Mouse (Mus musculus) right cerebral cortex, postnatal 14 days (tissue): ENCODE measurements around the gene Iqcf5.

ENCODE experiments used
- DNase-seq: peaks from one replicate; pipeline ENCODE4 v3.0.0; 2022

Gene Iqcf5

GRCm38 (mm10) chr9:106514273-106514672 is at the start of gene Iqcf5:
Gene Iqcf5, plus strand, starts transcription at chr9:106514573.
- DNase-seq, result no peak

- peak; percentile 71 for DNase-seq
These were observed 49.4 kb upstream of the Iqcf5 start for GRCm38 (mm10) chr9:106464751-106465541.

GRCm38 (mm10) chr9:106465571-106466200 is 48.7 kb upstream of the Iqcf5 start, which contains the start of gene Gpr62:
Gene Gpr62, minus strand, starts transcription at chr9:106465938.
- peak; percentile 45 for DNase-seq

- no peak for DNase-seq
These were observed 47.7 kb upstream of the Iqcf5 start for GRCm38 (mm10) chr9:106466721-106467120.

GRCm38 (mm10) chr9:106467746-106468145 is 46.6 kb upstream of the Iqcf5 start:
- no peak for DNase-seq

- DNase-seq, result no peak
These were observed 45.1 kb upstream of the Iqcf5 start for GRCm38 (mm10) chr9:106469317-106469716.

GRCm38 (mm10) chr9:106469776-106470175 is 44.6 kb upstream of the Iqcf5 start:
- DNase-seq, result peak; percentile 3

- DNase-seq, result peak; percentile 4
These were observed 43.2 kb upstream of the Iqcf5 start for GRCm38 (mm10) chr9:106470991-106471750.

- peak; percentile 41 for DNase-seq
These were observed 42.5 kb upstream of the Iqcf5 start for GRCm38 (mm10) chr9:106471892-106472291.

- DNase-seq, result peak; percentile 1
These were observed 42.1 kb upstream of the Iqcf5 start for GRCm38 (mm10) chr9:106472321-106472720.

GRCm38 (mm10) chr9:106473081-106473752 is 41.2 kb upstream of the Iqcf5 start:
- peak; percentile 7 for DNase-seq

- DNase-seq, result no peak
These were observed 40.6 kb upstream of the Iqcf5 start for GRCm38 (mm10) chr9:106473753-106474105.

- peak; percentile 50 for DNase-seq
These were observed 39.9 kb upstream of the Iqcf5 start for GRCm38 (mm10) chr9:106474456-106474855.

- DNase-seq, result no peak
These were observed 39.3 kb upstream of the Iqcf5 start for GRCm38 (mm10) chr9:106475046-106475445.

GRCm38 (mm10) chr9:106475663-106476001 is 38.7 kb upstream of the Iqcf5 start, which contains the start of gene Rrp9:
Gene Rrp9, plus strand, starts transcription at chr9:106475963.
- DNase-seq, result peak; percentile 7

- peak; percentile 23 for DNase-seq
These were observed 38.1 kb upstream of the Iqcf5 start for GRCm38 (mm10) chr9:106476002-106476923.

GRCm38 (mm10) chr9:106476924-106477484 is 37.4 kb upstream of the Iqcf5 start, which contains the start of gene Parp3:
Gene Parp3, minus strand, starts transcription at chr9:106476949.
- peak; percentile 98 for DNase-seq

GRCm38 (mm10) chr9:106477649-106478048 is 36.7 kb upstream of the Iqcf5 start:
- peak; percentile 2 for DNase-seq

- no peak for DNase-seq
These were observed 36.3 kb upstream of the Iqcf5 start for GRCm38 (mm10) chr9:106478101-106478500.

GRCm38 (mm10) chr9:106480541-106480940 is 33.8 kb upstream of the Iqcf5 start:
- no peak for DNase-seq

GRCm38 (mm10) chr9:106481075-106481474 is 33.3 kb upstream of the Iqcf5 start:
- DNase-seq, result no peak
